Mouse (Mus musculus) spleen, adult 2 months (tissue): ENCODE measurements around the gene Rabep2. TPM values are rescaled to one million over a fixed set of nuclear protein-coding genes. Genes with fewer than 3 reads are reported as not detected.

Source experiments
- DNase-seq, 2 experiments: peaks; one replicate each; pipeline versions ENCODE4 v3.0.0 to v3.0.0-alpha.2; 2012 to 2021; ENCODE audit warnings: low spot score in 2 of 2, low read depth in 1 of 2
- H3K27ac ChIP-seq: fragments of 200-500 bp; 2 replicates; pipeline ENCODE4 v1.5.1; 2012; ENCODE audit warnings: low read length, inconsistent platforms; ENCODE audit not compliant: insufficient read depth
- H3K27me3 ChIP-seq: fragments of 200-500 bp; 2 replicates; pipeline ENCODE4 v1.6.1; 2012; ENCODE audit warnings: mild to moderate bottlenecking, moderate library complexity, low read length, inconsistent platforms; ENCODE audit not compliant: control insufficient read depth, insufficient read depth
- H3K36me3 ChIP-seq: fragments of 200-500 bp; 2 replicates; pipeline ENCODE4 v1.6.1; 2012; ENCODE audit warnings: mild to moderate bottlenecking, low read length, inconsistent platforms; ENCODE audit not compliant: control insufficient read depth, insufficient read depth
- H3K4me1 ChIP-seq: fragments of 200-500 bp; 2 replicates; pipeline ENCODE4 v1.6.1; 2011; ENCODE audit warnings: inconsistent platforms; ENCODE audit not compliant: control insufficient read depth, insufficient read depth, insufficient read length
- H3K4me3 ChIP-seq: fragments of 200-500 bp; 2 replicates; pipeline ENCODE4 v1.5.1; 2011; ENCODE audit warnings: mild to moderate bottlenecking, inconsistent platforms; ENCODE audit not compliant: insufficient read depth, insufficient read length; ENCODE audit errors: extremely low read depth
- CTCF ChIP-seq: fragments of 200-500 bp; IDR thresholded peaks from 2 replicates; pipeline ENCODE4 v1.5.1; 2011; ENCODE audit warnings: mild to moderate bottlenecking, inconsistent platforms; ENCODE audit not compliant: insufficient read depth, insufficient read length, insufficient replicate concordance; ENCODE audit errors: extremely low read depth
- POLR2A ChIP-seq: fragments of 200-500 bp; IDR thresholded peaks from 2 replicates; pipeline ENCODE4 v1.6.1; 2011; ENCODE audit warnings: low read depth, low read length, inconsistent platforms
- WGBS: fragments of 180-500 bp; shearing (Covaris S2); methylation state at CpG from one replicate; pipeline ENCODE4 v1.1.7; 2018; 5-methylcytosine and 5-hydroxymethylcytosine counted together
- polyA plus RNA-seq: library from polyadenylated mRNA; depleted of rRNA; stranded (reverse); fragments of >200 nt; gene quantifications from 2 replicates; pipeline ENCODE4 v1.2.3, GENCODE M21; 2012

The Rabep2 gene
- polyA plus RNA-seq, 1 experiment, result 60.3 TPM

DNA sequence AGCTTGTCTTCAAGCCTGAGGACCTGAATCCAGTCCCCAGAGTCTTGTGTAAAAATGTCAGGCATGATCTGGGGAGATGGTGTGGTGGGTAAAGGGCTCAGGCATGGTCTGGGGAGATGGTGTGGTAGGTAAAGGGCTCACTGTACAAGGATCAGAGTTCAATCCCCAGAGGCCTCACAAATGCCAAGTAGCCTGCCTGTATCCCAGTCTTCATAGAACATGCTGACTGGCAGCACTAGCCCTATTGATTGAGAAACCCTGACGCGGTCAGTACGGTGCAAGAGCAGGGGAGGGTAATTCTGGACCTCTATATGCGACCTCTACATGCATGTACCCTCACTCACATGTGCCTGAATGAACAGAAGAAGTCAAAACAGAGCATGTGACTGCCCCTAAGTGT, 11.0 kb upstream of the Rabep2 start:
- TF ChIP-seq CTCF, result no peak
- TF ChIP-seq POLR2A, result no peak
- Histone ChIP-seq H3K4me1 (peaks cover 20% of the 10 kb centered on the region; the same call in 1 of the 2 replicates), H3K36me3 (peaks cover 4% of the 10 kb centered on the region), H3K27me3 (no peaks in the 10 kb centered on the region), H3K27ac (peak overlapping the region; percentile 91), H3K4me3 (no peak overlapping the region)
- 74% methylated on average over 4 of the region's 4 CpGs for WGBS
- DNase-seq, result no peak

DNA sequence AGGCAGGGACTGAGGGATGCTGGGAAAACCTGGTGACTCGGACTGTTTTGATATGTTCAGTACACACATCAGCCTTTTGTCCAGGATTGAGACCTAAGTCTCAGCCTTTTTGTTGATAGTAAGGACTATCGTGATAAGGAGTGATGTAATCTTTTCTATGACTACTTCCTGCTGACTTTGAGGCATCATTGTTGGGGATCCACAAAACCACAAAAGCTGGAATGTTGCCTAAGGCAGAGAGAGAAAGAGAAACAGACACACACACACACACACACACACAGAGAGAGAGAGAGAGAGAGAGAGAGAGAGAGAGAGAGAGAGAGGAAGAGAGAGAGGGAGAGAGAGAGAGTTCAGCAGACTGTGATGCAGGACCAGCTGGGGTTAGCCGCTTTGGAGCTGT, 10.1 kb upstream of the Rabep2 start:
- H3K4me3 ChIP-seq, result no peak overlapping the region
- peaks cover 20% of the 10 kb centered on the region; the same call in 1 of the 2 replicates for H3K4me1 ChIP-seq
- no peaks in the 10 kb centered on the region for H3K36me3 ChIP-seq
- DNase-seq, result no peak
- H3K27me3 ChIP-seq, result no peaks in the 10 kb centered on the region
- TF ChIP-seq POLR2A, result no peak
- H3K27ac ChIP-seq, result peak overlapping the region; percentile 91
- WGBS, result 27% methylated on average over 3 of the region's 3 CpGs

GRCm38 (mm10) chr7:126421756-126422155, 6.8 kb upstream of the Rabep2 start:
- TF ChIP-seq CTCF (no peak), POLR2A (no peak; the same call in 1 of the 2 replicates)
- H3K27ac ChIP-seq, result peak overlapping the region; percentile 17; the same call in 1 of the 2 replicates
- no peaks in the 10 kb centered on the region for H3K27me3 ChIP-seq
- peak; percentile 54 to 57 for DNase-seq
- H3K36me3 ChIP-seq, result no peaks in the 10 kb centered on the region
- no peak overlapping the region for H3K4me3 ChIP-seq
- 36% methylated on average over 5 of the region's 5 CpGs for WGBS
- H3K4me1 ChIP-seq, result peaks cover 15% of the 10 kb centered on the region; the same call in 1 of the 2 replicates

DNA sequence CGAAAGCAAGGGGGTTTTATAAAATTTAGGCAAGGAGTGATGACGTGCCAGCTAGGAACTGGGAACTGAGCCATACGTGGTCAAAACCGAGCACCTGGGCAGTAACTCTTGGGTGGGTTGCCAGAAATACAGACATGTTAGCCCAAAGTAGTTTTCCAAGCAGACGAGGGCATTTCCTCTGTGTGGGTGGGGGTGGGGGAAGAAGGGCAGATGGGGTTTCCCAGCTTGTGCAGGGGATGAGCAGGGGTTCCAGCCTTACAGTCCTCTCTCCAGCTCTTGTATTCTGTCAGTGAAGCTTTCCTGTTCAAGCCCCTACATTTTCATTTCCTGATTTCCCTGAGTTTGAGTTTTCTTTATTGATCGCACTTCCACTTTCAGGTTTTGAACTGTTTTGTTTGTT, 4.4 kb upstream of the Rabep2 start:
- H3K4me1 ChIP-seq, result peaks cover 10% of the 10 kb centered on the region; the same call in 1 of the 2 replicates
- peak overlapping the region; percentile 86 for H3K27ac ChIP-seq
- WGBS, result 48% methylated on average over 6 of the region's 6 CpGs
- no peaks in the 10 kb centered on the region for H3K27me3 ChIP-seq
- H3K4me3 ChIP-seq, result no peak overlapping the region
- TF ChIP-seq POLR2A (no peak), CTCF (no peak)
- H3K36me3 ChIP-seq, result no peaks in the 10 kb centered on the region
- no peak for DNase-seq

DNA sequence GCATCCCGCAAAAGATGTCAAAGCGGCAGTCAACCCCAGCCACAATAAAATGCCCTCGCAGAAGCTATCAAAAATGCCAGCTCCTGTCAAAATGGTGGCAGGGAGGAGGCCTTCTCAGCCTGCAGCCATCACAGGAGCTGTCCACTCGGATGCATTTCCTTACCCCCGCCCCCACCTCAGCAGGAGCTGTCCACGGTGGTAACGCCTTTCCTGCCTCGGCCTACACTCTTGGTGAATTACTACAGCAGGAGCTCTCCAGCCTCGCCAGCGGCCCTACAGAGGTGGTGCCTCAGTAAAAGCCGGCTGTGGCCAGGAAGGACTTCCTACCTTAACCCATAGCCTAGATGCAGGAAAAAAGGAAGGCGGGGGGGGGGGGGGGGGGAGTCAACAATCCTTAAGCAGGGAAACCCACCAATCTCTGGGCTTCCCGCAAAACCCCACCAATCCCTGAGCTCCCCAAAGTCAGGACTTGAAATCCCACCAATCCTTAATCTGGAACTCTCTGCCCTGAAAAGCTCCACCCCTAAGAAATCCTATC, 1.2 kb upstream of the Rabep2 start:
- no peak for TF ChIP-seq POLR2A
- TF ChIP-seq CTCF, result no peak
- Histone ChIP-seq H3K4me3 (no peak overlapping the region), H3K4me1 (peaks cover 15% of the 10 kb centered on the region; the same call in 1 of the 2 replicates), H3K27ac (no peak overlapping the region), H3K27me3 (no peaks in the 10 kb centered on the region), H3K36me3 (peaks cover 11% of the 10 kb centered on the region)
- DNase-seq, result no peak
- 90% methylated on average over 13 of the region's 13 CpGs for WGBS

GRCm38 (mm10) chr7:126428154-126428553, 405 bp upstream of the Rabep2 start:
- DNase-seq, result no peak
- 29% methylated on average over 4 of the region's 4 CpGs for WGBS

GRCm38 (mm10) chr7:126429503-126429898, 942 bp downstream of the Rabep2 start:
- TF ChIP-seq CTCF (no peak), POLR2A (no peak)
- Histone ChIP-seq H3K27ac (no peak overlapping the region), H3K36me3 (peaks cover 17% of the 10 kb centered on the region), H3K27me3 (no peaks in the 10 kb centered on the region), H3K4me3 (peak overlapping the region; percentile 84), H3K4me1 (peaks cover 15% of the 10 kb centered on the region; the same call in 1 of the 2 replicates)
- WGBS, result 40% methylated on average over 15 of the region's 15 CpGs
- no peak for DNase-seq

More at GRCm38 (mm10) chr7:126428154-126428553, 405 bp upstream of the Rabep2 start:
- H3K4me1 ChIP-seq, result peaks cover 15% of the 10 kb centered on the region; the same call in 1 of the 2 replicates
- H3K27ac ChIP-seq, result peak overlapping the region; percentile 97
- no peak for TF ChIP-seq CTCF
- no peak for TF ChIP-seq POLR2A
- peaks cover 12% of the 10 kb centered on the region for H3K36me3 ChIP-seq
- no peaks in the 10 kb centered on the region for H3K27me3 ChIP-seq
- H3K4me3 ChIP-seq, result peak overlapping the region; percentile 84
